Mouse (Mus musculus): ENCODE data around the gene Defb22.
A peak's percentile ranks its signal among the peaks of the same experiment; 100 is the strongest.

Defb22 gene

GRCm38 (mm10) chr2:152439833-152440232, 50.1 kb downstream of the Defb22 start:
- DNase-seq (ENCODE audit: low spot score), result no peak

- no peak for DNase-seq (ENCODE audit: low spot score)
Measured at GRCm38 (mm10) chr2:152438963-152439362, 51.0 kb downstream of the Defb22 start.

- peak; percentile 90 for DNase-seq (ENCODE audit: low spot score)
Measured at GRCm38 (mm10) chr2:152436983-152437860, 52.7 kb downstream of the Defb22 start.

- no peak for DNase-seq (ENCODE audit: low spot score)
Measured at GRCm38 (mm10) chr2:152436405-152436901, 53.5 kb downstream of the Defb22 start.
